12 mouse cellular contexts compared by ENCODE assay signal in genomic region chr14:48303841-48304240, GRCm38 (mm10).
DNase-seq lines count a peak whose midpoint lies in the region; ATAC-seq and TF ChIP-seq lines count a peak whose summit lies in the region.
"Had no signal": no experiment of that assay in that cellular context is flagged by ENCODE, and none has a peak within 500 bp of the region (broad histone marks: within the 10 kb centered on the region; RNA-seq: fewer than 3 reads in every experiment).

No protein-coding gene starts in this region.

- no peak for DNase-seq in gastrocnemius, adult 2 months
- DNase-seq in gastrocnemius, postnatal 4 days (ENCODE audit: low spot score in 2 of 2) = no peak
- no peak for DNase-seq in lung, postnatal 25 days (ENCODE audit: low spot score)
- DNase-seq in thymus, postnatal 36 days = peak; percentile 30 to 42
- DNase-seq in midbrain, embryonic 10.5 days (ENCODE audit: low spot score) = no peak
- DNase-seq in urinary bladder, postnatal 10 days (ENCODE audit: low spot score) = no peak
- DNase-seq: cerebellum, adult 2 months; spleen, adult 18-20 months had no signal

- H3K36me3 ChIP-seq in lung, embryonic 15.5 days = no peaks in the 10 kb centered on the region
- H3K36me3 ChIP-seq in midbrain, embryonic 10.5 days = no peaks in the 10 kb centered on the region
- H3K36me3 ChIP-seq: embryonic facial prominence, embryonic 15.5 days; heart, embryonic 15.5 days had no signal

- intact Hi-C loops in gastrocnemius, adult 2 months (cut with DNase I) = no loop called here

- no peak overlapping the region for H3K4me2 ChIP-seq in lung, embryonic 15.5 days
- H3K4me2 ChIP-seq: embryonic facial prominence, embryonic 15.5 days had no signal

- no peak for ATAC-seq in lung, embryonic 15.5 days (ENCODE audit: borderline replicate concordance, extremely low read depth, low FRiP score, low TSS enrichment)
- peak; percentile 89 to 93 for ATAC-seq in hematopoietic stem cell, adult 5-6 weeks (replicated peaks in 1 of 2; ENCODE audit: insufficient read depth in 1 of 2, low FRiP score in 2 of 2, low TSS enrichment in 1 of 2, low read depth in 1 of 2, poor library complexity in 2 of 2, severe bottlenecking in 2 of 2)

- H3K9ac ChIP-seq in lung, embryonic 15.5 days = no peak overlapping the region
- H3K9ac ChIP-seq: embryonic facial prominence, embryonic 15.5 days; heart, embryonic 15.5 days had no signal

- TF ChIP-seq CTCF in gastrocnemius, adult 2 months (IDR thresholded peaks at IDR 0.05) = no peak

- H3K9me3 ChIP-seq in lung, embryonic 15.5 days = no peaks in the 10 kb centered on the region
- 0 out of 2 replicates have a peak, but pooled peaks cover 3% of the 10 kb centered on the region for H3K9me3 ChIP-seq in midbrain, embryonic 10.5 days (replicated peaks)
- H3K9me3 ChIP-seq: embryonic facial prominence, embryonic 15.5 days; heart, embryonic 15.5 days had no signal

- no peak overlapping the region for H3K4me3 ChIP-seq in gastrocnemius, adult 2 months
- H3K4me3 ChIP-seq in lung, embryonic 15.5 days = no peak overlapping the region
- no peak overlapping the region for H3K4me3 ChIP-seq in midbrain, embryonic 10.5 days
- H3K4me3 ChIP-seq: embryonic facial prominence, embryonic 15.5 days; heart, embryonic 15.5 days had no signal

- H3K4me1 ChIP-seq in lung, embryonic 15.5 days = peaks cover 4% of the 10 kb centered on the region; the same call in 1 of the 2 replicates
- 0 out of 2 replicates have a peak, but pooled peaks cover 2% of the 10 kb centered on the region for H3K4me1 ChIP-seq in midbrain, embryonic 10.5 days

- no peaks in the 10 kb centered on the region for H3K27me3 ChIP-seq in lung, embryonic 15.5 days
- no peaks in the 10 kb centered on the region for H3K27me3 ChIP-seq in midbrain, embryonic 10.5 days (ENCODE audit: low read depth, poor library complexity, severe bottlenecking)
- H3K27me3 ChIP-seq: embryonic facial prominence, embryonic 15.5 days; heart, embryonic 15.5 days had no signal

- 0 out of 2 replicates have a peak overlapping the region, but pooled peaks have one; percentile 46 for H3K27ac ChIP-seq in gastrocnemius, adult 2 months
- peak overlapping the region; percentile 26; the same call in 1 of the 2 replicates for H3K27ac ChIP-seq in lung, embryonic 15.5 days
- no peak overlapping the region for H3K27ac ChIP-seq in midbrain, embryonic 10.5 days (replicated peaks)
- H3K27ac ChIP-seq: embryonic facial prominence, embryonic 15.5 days had no signal

- WGBS in lung, embryonic 15.5 days = 75% methylated on average over 9 of the region's 9 CpGs
- WGBS in midbrain, embryonic 10.5 days = 88% methylated on average over 9 of the region's 9 CpGs

Comparison
In these comparisons a context has a peak if more than half of its experiments do, and no peak if none do; other contexts are left out.
1. DNase-seq: peak in thymus, postnatal 36 days (2 of 2); none in gastrocnemius, adult 2 months (single experiment), gastrocnemius, postnatal 4 days (0 of 2), lung, postnatal 25 days (single experiment), midbrain, embryonic 10.5 days (single experiment) and urinary bladder, postnatal 10 days (single experiment).